Mouse (Mus musculus): Measurements from ENCODE around the gene Dynlt1c. TPM values are rescaled to one million over a fixed set of nuclear protein-coding genes. Genes with fewer than 3 reads are reported as not detected.
"Not testable (repeated sequence)": the region's sequence is repeated elsewhere in the genome, so short reads cannot be mapped to it uniquely, and the experiment has no call there.

Gene Dynlt1c
- total and polyA plus RNA-seq, 2 experiments: 1.1 to 3.8 TPM

DNA sequence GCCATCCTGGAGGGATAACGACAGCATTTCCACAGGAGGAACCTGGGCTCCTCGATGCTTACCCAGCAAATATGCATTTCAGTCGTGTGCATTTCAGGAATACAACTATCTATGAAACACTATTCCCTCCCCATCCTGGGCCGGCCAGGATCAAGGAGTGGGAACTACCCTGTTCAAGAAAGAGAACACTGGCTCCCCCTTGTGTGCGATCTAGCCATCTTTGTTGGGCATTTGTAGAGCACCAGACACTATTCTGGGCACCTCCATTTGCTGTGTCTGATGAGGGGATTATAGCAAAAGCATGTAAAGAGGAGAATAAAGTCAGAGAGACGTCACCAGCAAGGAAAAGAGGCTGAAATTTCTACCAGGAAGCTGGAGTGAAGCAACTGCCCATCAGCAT, 12.8 kb upstream of the Dynlt1c start:
- not testable (repeated sequence) for H3K27ac ChIP-seq (replicated peaks; ENCODE audit: insufficient read depth, low read depth, low read length); H3K4me1 ChIP-seq (ENCODE audit: control insufficient read depth, insufficient read depth, low read length); DNase-seq (ENCODE audit: extremely low read depth, low read depth, low spot score); H3K79me2 ChIP-seq (ENCODE audit: control insufficient read depth, insufficient read depth, low read length); H3K36me3 ChIP-seq (ENCODE audit: control insufficient read depth, insufficient read depth, low read length); H3K27me3 ChIP-seq (ENCODE audit: control insufficient read depth, insufficient read depth, low read length); H3K4me3 ChIP-seq (ENCODE audit: insufficient read depth, low read depth, low read length); H3K9ac ChIP-seq (ENCODE audit: low read depth, low read length)
- WGBS: no CpG with 5 or more reads among the region's 6 CpGs

DNA sequence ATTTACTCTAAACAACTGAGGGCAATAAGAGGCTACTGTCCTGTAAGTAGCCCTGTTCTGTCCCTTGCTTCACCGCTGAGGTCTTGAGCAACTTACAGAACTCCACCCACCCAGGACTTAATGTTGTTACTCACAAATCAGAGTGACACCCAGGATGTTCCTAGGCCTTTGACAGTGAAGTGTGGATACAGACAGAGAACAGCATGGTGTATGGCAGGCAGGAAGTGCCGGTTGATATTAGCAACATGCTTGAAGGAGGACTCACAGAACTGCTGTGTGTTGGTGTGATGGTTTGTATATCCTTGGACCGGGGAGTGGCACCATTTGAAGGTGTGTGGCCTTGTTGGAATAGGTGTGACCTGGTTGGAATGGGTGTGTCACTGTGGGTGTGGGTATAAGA, 9.4 kb upstream of the Dynlt1c start:
- not testable (repeated sequence) for H3K4me3 ChIP-seq (ENCODE audit: insufficient read depth, low read depth, low read length); H3K9ac ChIP-seq (ENCODE audit: low read depth, low read length); H3K27me3 ChIP-seq (ENCODE audit: control insufficient read depth, insufficient read depth, low read length); H3K36me3 ChIP-seq (ENCODE audit: control insufficient read depth, insufficient read depth, low read length); H3K79me2 ChIP-seq (ENCODE audit: control insufficient read depth, insufficient read depth, low read length); DNase-seq (ENCODE audit: extremely low read depth, low read depth, low spot score); H3K4me1 ChIP-seq (ENCODE audit: control insufficient read depth, insufficient read depth, low read length); H3K27ac ChIP-seq (replicated peaks; ENCODE audit: insufficient read depth, low read depth, low read length)
- 86% methylated on average over 2 of the region's 3 CpGs for WGBS

DNA sequence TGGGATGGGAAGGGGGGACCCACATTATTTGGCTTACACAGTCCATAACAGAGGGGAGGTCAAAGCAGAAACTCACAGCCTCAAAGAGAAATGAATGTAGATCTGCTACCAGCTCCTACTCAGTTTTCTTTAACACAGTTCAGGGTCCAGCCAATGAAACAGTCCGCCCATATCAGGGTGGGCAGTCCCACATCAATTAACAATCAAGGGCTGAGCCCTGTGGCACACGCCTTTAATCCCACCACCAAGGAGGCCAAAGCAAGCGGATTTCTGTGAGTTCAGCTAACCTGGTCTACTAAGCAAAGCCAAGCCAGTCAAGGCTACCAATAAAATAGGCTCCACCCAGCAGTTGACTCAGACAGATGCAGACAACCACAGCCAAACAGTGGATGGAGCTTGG, 7.6 kb upstream of the Dynlt1c start:
- not testable (repeated sequence) for H3K4me3 ChIP-seq (ENCODE audit: insufficient read depth, low read depth, low read length); H3K27me3 ChIP-seq (ENCODE audit: control insufficient read depth, insufficient read depth, low read length); DNase-seq (ENCODE audit: extremely low read depth, low read depth, low spot score); H3K4me1 ChIP-seq (ENCODE audit: control insufficient read depth, insufficient read depth, low read length); H3K9ac ChIP-seq (ENCODE audit: low read depth, low read length); H3K36me3 ChIP-seq (ENCODE audit: control insufficient read depth, insufficient read depth, low read length); H3K79me2 ChIP-seq (ENCODE audit: control insufficient read depth, insufficient read depth, low read length); H3K27ac ChIP-seq (replicated peaks; ENCODE audit: insufficient read depth, low read depth, low read length)
- WGBS: 77% methylated on average over 3 of the region's 3 CpGs

DNA sequence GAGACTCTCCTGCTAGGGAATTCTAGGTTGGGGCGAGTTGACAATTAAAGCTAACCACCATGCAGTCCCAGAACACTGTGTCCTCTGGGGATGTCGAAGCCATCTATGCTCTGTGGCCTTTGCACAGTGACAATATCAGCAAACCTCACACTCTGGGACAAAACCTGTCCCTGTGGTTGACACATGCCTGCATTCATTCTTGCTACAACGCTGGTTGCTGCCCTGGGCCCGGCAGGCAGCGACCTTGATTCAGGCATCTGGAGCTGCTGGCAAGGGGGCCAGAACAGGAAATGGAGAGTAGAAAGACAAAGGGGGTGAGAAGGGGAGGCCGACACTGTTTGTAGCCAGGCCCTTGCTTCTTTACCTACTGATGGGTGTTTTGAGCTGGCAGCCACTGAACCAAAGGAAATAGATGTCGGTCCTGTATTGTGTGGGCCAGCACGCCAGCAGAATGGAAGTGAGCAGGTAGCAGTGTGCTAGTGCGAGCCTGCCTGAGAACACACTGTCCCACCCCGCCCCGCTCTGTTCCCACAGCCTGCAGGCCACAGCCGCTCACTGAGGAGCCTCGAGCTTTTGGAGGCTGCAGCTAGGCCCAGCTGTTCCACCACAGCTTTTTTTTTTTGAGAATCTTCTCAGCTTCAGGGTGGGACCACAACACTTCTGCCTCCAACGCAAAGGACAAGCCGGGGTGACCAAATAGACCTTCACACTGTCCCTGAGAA, 5.5 kb upstream of the Dynlt1c start:
- not testable (repeated sequence) for DNase-seq (ENCODE audit: extremely low read depth, low read depth, low spot score); H3K79me2 ChIP-seq (ENCODE audit: control insufficient read depth, insufficient read depth, low read length); H3K27ac ChIP-seq (replicated peaks; ENCODE audit: insufficient read depth, low read depth, low read length); H3K27me3 ChIP-seq (ENCODE audit: control insufficient read depth, insufficient read depth, low read length); H3K4me1 ChIP-seq (ENCODE audit: control insufficient read depth, insufficient read depth, low read length); H3K4me3 ChIP-seq (ENCODE audit: insufficient read depth, low read depth, low read length); H3K36me3 ChIP-seq (ENCODE audit: control insufficient read depth, insufficient read depth, low read length); H3K9ac ChIP-seq (ENCODE audit: low read depth, low read length)
- WGBS: 52% methylated on average over 10 of the region's 15 CpGs

DNA sequence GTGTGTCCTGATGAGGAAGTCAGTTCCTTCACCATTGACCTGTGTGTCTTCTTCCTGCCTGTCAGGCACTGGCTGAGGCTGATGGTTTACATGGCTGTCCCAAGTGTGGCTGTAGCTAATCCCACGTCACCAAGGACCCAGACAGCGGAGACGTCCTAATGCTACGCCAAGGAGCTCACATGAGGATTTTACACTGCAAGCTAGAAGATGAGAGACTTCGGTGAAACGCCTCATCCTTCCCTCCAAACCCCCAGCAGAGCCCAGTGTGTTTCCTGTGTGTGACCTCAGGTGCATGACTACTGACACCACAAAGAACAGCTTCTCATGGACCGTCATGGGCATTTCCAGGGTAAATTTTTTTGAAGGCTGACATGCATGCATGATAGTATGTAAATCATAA, 3.1 kb upstream of the Dynlt1c start:
- not testable (repeated sequence) for H3K79me2 ChIP-seq (ENCODE audit: control insufficient read depth, insufficient read depth, low read length); DNase-seq (ENCODE audit: extremely low read depth, low read depth, low spot score); H3K4me3 ChIP-seq (ENCODE audit: insufficient read depth, low read depth, low read length); H3K27me3 ChIP-seq (ENCODE audit: control insufficient read depth, insufficient read depth, low read length); H3K27ac ChIP-seq (replicated peaks; ENCODE audit: insufficient read depth, low read depth, low read length); H3K4me1 ChIP-seq (ENCODE audit: control insufficient read depth, insufficient read depth, low read length); H3K36me3 ChIP-seq (ENCODE audit: control insufficient read depth, insufficient read depth, low read length); H3K9ac ChIP-seq (ENCODE audit: low read depth, low read length)
- WGBS: 96% methylated on average over 7 of the region's 7 CpGs

DNA sequence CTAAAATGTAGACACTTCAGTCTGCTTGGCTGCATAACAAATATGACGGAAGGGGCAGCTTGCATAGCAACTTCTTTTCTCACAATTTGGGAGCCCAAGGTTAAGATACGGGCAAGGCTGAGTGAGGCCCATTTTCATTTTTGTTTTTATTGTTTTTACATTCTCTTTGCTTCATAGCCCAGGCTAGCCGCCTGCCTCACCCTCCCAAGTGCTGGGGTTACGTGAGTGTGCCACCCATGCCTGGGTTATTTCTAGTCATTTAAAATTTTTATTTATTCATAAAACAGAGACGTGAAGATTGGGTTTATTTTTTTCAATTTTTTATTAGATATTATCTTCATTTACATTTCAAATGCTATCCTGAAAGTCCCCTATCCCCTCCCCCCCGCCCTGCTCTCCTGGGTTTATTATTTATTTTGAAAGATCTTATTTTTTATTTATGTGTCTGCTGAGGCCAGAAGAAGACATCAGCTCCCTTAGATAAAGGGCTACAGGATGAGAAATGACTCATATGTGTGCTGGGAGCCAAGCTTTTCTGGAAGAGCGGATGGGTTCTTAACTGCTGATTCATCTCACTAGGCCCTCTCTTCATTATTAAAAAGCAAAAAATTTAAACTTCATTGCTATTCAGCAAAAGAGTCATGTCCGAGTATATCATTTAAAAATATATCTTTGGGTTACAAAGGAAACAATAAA, 1.1 kb upstream of the Dynlt1c start:
- H3K4me1 ChIP-seq (ENCODE audit: control insufficient read depth, insufficient read depth, low read length); H3K4me3 ChIP-seq (ENCODE audit: insufficient read depth, low read depth, low read length); H3K27ac ChIP-seq (replicated peaks; ENCODE audit: insufficient read depth, low read depth, low read length); H3K79me2 ChIP-seq (ENCODE audit: control insufficient read depth, insufficient read depth, low read length); DNase-seq (ENCODE audit: extremely low read depth, low read depth, low spot score); H3K36me3 ChIP-seq (ENCODE audit: control insufficient read depth, insufficient read depth, low read length); H3K27me3 ChIP-seq (ENCODE audit: control insufficient read depth, insufficient read depth, low read length); H3K9ac ChIP-seq (ENCODE audit: low read depth, low read length): not testable (repeated sequence)
- 84% methylated on average over 5 of the region's 8 CpGs for WGBS

DNA sequence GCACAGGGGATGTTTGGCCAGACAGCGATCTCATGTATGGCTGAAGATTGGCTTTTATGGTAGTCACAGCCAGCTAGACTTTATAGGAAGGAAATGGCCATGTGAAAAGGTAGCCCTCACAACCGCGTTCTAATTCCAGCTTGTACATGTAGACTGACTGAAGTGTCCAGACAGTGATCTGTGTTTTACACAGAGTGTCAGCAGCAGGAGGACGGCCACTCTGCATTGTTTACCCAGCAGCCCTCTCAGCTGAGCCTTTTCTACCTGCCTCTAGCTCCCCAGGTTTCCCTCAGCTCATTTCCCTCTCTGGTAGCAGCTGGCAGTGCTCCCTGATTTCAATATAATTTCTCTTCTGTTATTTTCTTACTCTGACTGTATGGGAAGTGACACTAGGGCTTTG, 734 bp downstream of the Dynlt1c start:
- DNase-seq (ENCODE audit: extremely low read depth, low read depth, low spot score); H3K9ac ChIP-seq (ENCODE audit: low read depth, low read length); H3K27me3 ChIP-seq (ENCODE audit: control insufficient read depth, insufficient read depth, low read length); H3K4me1 ChIP-seq (ENCODE audit: control insufficient read depth, insufficient read depth, low read length); H3K79me2 ChIP-seq (ENCODE audit: control insufficient read depth, insufficient read depth, low read length); H3K4me3 ChIP-seq (ENCODE audit: insufficient read depth, low read depth, low read length); H3K27ac ChIP-seq (replicated peaks; ENCODE audit: insufficient read depth, low read depth, low read length); H3K36me3 ChIP-seq (ENCODE audit: control insufficient read depth, insufficient read depth, low read length): not testable (repeated sequence)
- WGBS: 2% methylated on average over 3 of the region's 4 CpGs

DNA sequence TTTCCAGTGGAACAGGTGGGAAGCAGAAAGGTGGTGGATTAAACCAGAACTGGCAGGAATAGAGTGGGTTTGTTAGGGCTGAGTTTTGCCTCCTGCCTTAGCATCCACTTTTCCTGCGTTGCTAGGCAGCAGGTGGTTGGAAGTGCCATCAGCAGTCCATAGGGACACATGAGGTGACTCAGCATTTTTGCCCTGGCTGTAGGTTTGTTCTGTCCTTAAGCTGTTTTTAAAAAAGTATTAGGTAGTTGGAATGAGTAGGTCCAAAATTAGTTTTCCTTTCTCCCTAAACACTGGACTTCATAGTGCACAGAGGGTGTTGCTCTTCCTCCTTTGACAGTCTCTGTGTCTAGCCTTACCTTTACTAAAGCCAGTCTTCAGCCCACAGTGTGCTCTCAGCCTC, 3.9 kb downstream of the Dynlt1c start:
- not testable (repeated sequence) for H3K4me1 ChIP-seq (ENCODE audit: control insufficient read depth, insufficient read depth, low read length); H3K27ac ChIP-seq (replicated peaks; ENCODE audit: insufficient read depth, low read depth, low read length); H3K27me3 ChIP-seq (ENCODE audit: control insufficient read depth, insufficient read depth, low read length); H3K79me2 ChIP-seq (ENCODE audit: control insufficient read depth, insufficient read depth, low read length); H3K36me3 ChIP-seq (ENCODE audit: control insufficient read depth, insufficient read depth, low read length); H3K9ac ChIP-seq (ENCODE audit: low read depth, low read length); DNase-seq (ENCODE audit: extremely low read depth, low read depth, low spot score); H3K4me3 ChIP-seq (ENCODE audit: insufficient read depth, low read depth, low read length)
- 73% methylated on average over 1 of the region's 1 CpGs for WGBS

DNA sequence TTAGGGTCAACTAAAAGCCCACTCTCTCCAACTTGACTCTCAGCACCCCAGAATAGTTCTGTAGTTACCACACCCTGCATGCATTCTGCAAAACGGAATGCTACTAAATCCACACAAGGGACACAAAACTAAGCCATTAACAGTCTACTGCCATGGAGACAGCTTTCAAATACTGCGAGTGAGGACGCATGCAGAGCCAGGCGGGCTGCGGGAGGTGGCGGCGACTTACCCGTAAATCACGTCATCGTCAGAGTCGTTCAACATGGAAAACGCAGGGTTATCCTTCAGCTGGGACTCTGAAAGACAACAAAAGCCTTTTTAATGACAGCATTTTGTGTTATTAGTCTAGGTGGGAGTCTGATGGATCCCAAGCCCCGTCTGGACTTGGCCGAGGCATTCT, 12.1 kb downstream of the Dynlt1c start:
- not testable (repeated sequence) for H3K79me2 ChIP-seq (ENCODE audit: control insufficient read depth, insufficient read depth, low read length); H3K4me3 ChIP-seq (ENCODE audit: insufficient read depth, low read depth, low read length); H3K9ac ChIP-seq (ENCODE audit: low read depth, low read length); H3K27ac ChIP-seq (replicated peaks; ENCODE audit: insufficient read depth, low read depth, low read length); H3K36me3 ChIP-seq (ENCODE audit: control insufficient read depth, insufficient read depth, low read length); H3K4me1 ChIP-seq (ENCODE audit: control insufficient read depth, insufficient read depth, low read length); H3K27me3 ChIP-seq (ENCODE audit: control insufficient read depth, insufficient read depth, low read length); DNase-seq (ENCODE audit: extremely low read depth, low read depth, low spot score)
- WGBS: 94% methylated on average over 12 of the region's 14 CpGs
